In the genomic region with DNA sequence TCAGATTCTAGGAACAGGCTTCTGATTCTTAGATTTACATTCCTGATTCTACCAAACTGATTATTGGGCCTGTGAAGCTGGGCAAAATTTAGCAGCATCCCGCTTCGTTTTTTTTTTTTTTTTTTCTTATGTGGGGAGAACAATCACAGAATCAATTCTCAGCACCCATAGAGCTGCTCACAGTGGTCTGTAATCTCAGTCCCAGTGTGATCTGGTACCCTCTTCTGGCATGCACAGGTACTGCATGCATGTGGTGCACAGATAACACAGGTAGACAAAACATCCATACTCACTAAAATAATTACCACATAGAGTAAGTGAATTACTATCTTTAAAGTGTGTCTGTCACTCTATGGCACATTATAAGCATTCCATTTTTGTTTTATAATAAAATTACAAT, we compare ENCODE assay signal across 1 mouse cellular context.
A peak's percentile ranks its signal among the peaks of the same experiment; 100 is the strongest.
TF ChIP-seq lines count a peak whose summit lies in the region.

No protein-coding gene starts in this region.

TF ChIP-seq in CH12.LX, 34 proteins besides CTCF, POLR2A, EP300 and RAD21:
- TF ChIP-seq SMC3 (IDR thresholded peaks at IDR 0.05; ENCODE audit: low read depth, low read length) (peak; percentile 29; the same call in 1 of the 2 replicates), TCF12 (IDR thresholded peaks at IDR 0.05; ENCODE audit: low read depth, low read length) (no peak)
